Mouse (Mus musculus) limb, embryonic 13.5 days (tissue): ENCODE measurements around the gene Ptch1. TPM values are rescaled to one million over a fixed set of nuclear protein-coding genes. Genes with fewer than 3 reads are reported as not detected.

ENCODE experiments used
- ATAC-seq: fragments of 200-750 bp; cut with Nextera tagmentation; 2 replicates; pipeline ENCODE4 v1.8.0; 2017; ENCODE audit warnings: low read depth, moderate number of reproducible peaks, moderate TSS enrichment; ENCODE audit not compliant: low FRiP score
- H3K27ac ChIP-seq: fragments of 300-500 bp; sonication (generic); 2 replicates; pipeline ENCODE4 v1.5.1; 2015; ENCODE audit warnings: inconsistent platforms, mild to moderate bottlenecking, moderate library complexity
- H3K27me3 ChIP-seq: fragments of 300-500 bp; sonication (generic); 2 replicates; pipeline ENCODE4 v1.6.1; 2015; ENCODE audit warnings: mild to moderate bottlenecking, inconsistent platforms
- H3K36me3 ChIP-seq: fragments of 300-500 bp; sonication (generic); 2 replicates; pipeline ENCODE4 v1.6.1; 2015; ENCODE audit warnings: inconsistent platforms, mild to moderate bottlenecking, moderate library complexity
- H3K4me1 ChIP-seq: fragments of 300-500 bp; sonication (generic); 2 replicates; pipeline ENCODE4 v1.6.1; 2015; ENCODE audit warnings: inconsistent platforms
- H3K4me2 ChIP-seq: fragments of 300-500 bp; sonication (generic); replicated peaks from 2 replicates; pipeline ENCODE4 v1.6.1; 2015; ENCODE audit warnings: inconsistent platforms, mild to moderate bottlenecking, moderate library complexity
- H3K4me3 ChIP-seq: fragments of 300-500 bp; sonication (generic); 2 replicates; pipeline ENCODE4 v1.5.1; 2015; ENCODE audit warnings: moderate library complexity, mild to moderate bottlenecking, inconsistent platforms
- H3K9ac ChIP-seq: fragments of 300-500 bp; sonication (generic); 2 replicates; pipeline ENCODE4 v1.6.1; 2015; ENCODE audit warnings: mild to moderate bottlenecking, inconsistent platforms
- H3K9me3 ChIP-seq: fragments of 300-500 bp; sonication (generic); 2 replicates; pipeline ENCODE4 v1.6.1; 2016; ENCODE audit warnings: inconsistent platforms
- WGBS: fragments of 180-500 bp; shearing (Covaris S2); methylation state at CpG from one replicate; pipeline ENCODE4 v1.1.7; 2015; 5-methylcytosine and 5-hydroxymethylcytosine counted together
- polyA plus RNA-seq: library from polyadenylated mRNA; unstranded; fragments of >200 nt; fragmentation: Nextera tagmentation; extraction: Ambion mirVana; gene quantifications from 2 replicates; pipeline ENCODE4 v1.2.1, GENCODE M21; 2015

Gene Ptch1
- polyA plus RNA-seq, 1 experiment from 2014 or later = 27.4 TPM

GRCm38 (mm10) chr13:63507821-63508220 lies 65.6 kb downstream of the Ptch1 start:
- Histone ChIP-seq H3K27me3 (no peaks in the 10 kb centered on the region), H3K36me3 (peaks cover 51% of the 10 kb centered on the region)
- WGBS = 91% methylated on average over 5 of the region's 5 CpGs

GRCm38 (mm10) chr13:63507001-63507556 lies 66.3 kb downstream of the Ptch1 start:
- Histone ChIP-seq H3K9me3 (0 out of 2 replicates have a peak, but pooled peaks cover 3% of the 10 kb centered on the region), H3K4me3 (no peak overlapping the region), H3K36me3 (peaks cover 43% of the 10 kb centered on the region), H3K9ac (no peak overlapping the region), H3K27ac (0 out of 2 replicates have a peak overlapping the region, but pooled peaks have one; percentile 39), H3K27me3 (no peaks in the 10 kb centered on the region), H3K4me2 (no peak overlapping the region), H3K4me1 (peaks cover 7% of the 10 kb centered on the region; the same call in 1 of the 2 replicates)
- no peak for ATAC-seq
- WGBS = 75% methylated on average over 6 of the region's 6 CpGs

More at GRCm38 (mm10) chr13:63507821-63508220, 65.6 kb downstream of the Ptch1 start:
- H3K9me3 ChIP-seq = 0 out of 2 replicates have a peak, but pooled peaks cover 3% of the 10 kb centered on the region
- no peak overlapping the region for H3K27ac ChIP-seq
- no peak overlapping the region for H3K9ac ChIP-seq
- H3K4me3 ChIP-seq = no peak overlapping the region
- H3K4me1 ChIP-seq = peaks cover 9% of the 10 kb centered on the region; the same call in 1 of the 2 replicates
- no peak for ATAC-seq
- H3K4me2 ChIP-seq = no peak overlapping the region

- WGBS = 31% methylated on average over 1 of the region's 1 CpGs
- H3K27me3 ChIP-seq = no peaks in the 10 kb centered on the region
- ATAC-seq = no peak
- H3K27ac ChIP-seq = no peak overlapping the region
- H3K9ac ChIP-seq = no peak overlapping the region
- H3K4me3 ChIP-seq = no peak overlapping the region
- peaks cover 2% of the 10 kb centered on the region; the same call in 1 of the 2 replicates for H3K4me1 ChIP-seq
- 0 out of 2 replicates have a peak, but pooled peaks cover 3% of the 10 kb centered on the region for H3K9me3 ChIP-seq
- no peak overlapping the region for H3K4me2 ChIP-seq
- H3K36me3 ChIP-seq = peaks cover 36% of the 10 kb centered on the region
Measured at GRCm38 (mm10) chr13:63506364-63506763, 67.0 kb downstream of the Ptch1 start.

DNA sequence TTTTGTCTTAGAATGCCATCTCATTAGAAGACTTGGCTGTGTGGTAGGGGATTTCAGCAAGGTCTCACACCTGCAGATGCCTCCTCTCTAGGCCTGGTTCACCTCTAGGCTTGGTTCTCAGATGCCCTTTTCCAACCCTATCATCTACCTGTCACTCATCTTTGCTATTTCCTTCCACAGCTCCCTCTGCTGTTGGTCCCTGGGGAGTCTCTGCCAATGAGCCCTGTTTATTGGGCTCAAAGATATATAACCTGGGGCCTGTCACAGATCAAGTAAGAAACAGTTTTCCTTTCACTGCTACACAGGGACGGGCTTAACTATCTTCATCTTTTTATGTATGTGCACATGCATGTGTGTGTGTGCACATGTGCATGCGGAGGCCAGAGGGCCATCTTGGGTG lies 71.0 kb downstream of the Ptch1 start:
- H3K4me2 ChIP-seq = no peak overlapping the region
- no peak overlapping the region for H3K9ac ChIP-seq
- no peaks in the 10 kb centered on the region for H3K4me1 ChIP-seq
- WGBS = 94% methylated on average over 2 of the region's 2 CpGs
- ATAC-seq = no peak
- no peak overlapping the region for H3K27ac ChIP-seq
- H3K9me3 ChIP-seq = no peaks in the 10 kb centered on the region
- H3K27me3 ChIP-seq = no peaks in the 10 kb centered on the region
- no peak overlapping the region for H3K4me3 ChIP-seq
- H3K36me3 ChIP-seq = peaks cover 2% of the 10 kb centered on the region

DNA sequence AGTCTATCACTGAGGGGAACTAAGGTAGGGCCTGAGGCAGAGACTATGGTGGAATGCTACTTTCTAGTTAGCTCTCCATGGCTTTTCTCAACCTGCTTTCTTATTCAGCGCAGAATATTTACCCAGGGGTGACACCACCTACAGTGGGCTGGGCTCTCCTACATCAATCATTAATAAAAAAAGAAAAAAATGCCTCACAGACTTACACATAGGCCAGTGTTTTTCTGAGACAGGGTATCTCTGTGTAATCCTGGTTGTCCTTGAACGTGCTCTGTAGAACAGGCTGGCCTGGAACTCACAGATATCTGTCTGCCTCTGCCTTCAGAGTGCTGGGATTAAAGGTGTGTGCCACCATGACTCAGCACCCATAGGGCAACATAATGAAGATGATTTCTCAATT lies 73.9 kb downstream of the Ptch1 start:
- WGBS = 85% methylated on average over 2 of the region's 2 CpGs

GRCm38 (mm10) chr13:63496646-63497582 lies 76.5 kb downstream of the Ptch1 start, which contains the start of gene Fancc:
Fancc (minus strand) TSS chr13:63497278.
- Histone ChIP-seq H3K9ac (no peak within 1 kb of the TSS), H3K27me3 (no peaks in the 10 kb centered on the region), H3K36me3 (no peaks in the 10 kb centered on the region), H3K4me1 (peaks cover 10% of the 10 kb centered on the region), H3K4me3 (peak within 1 kb of the TSS; percentile 22), H3K4me2 (peak within 1 kb of the TSS; percentile 54), H3K27ac (peak within 1 kb of the TSS; percentile 75; the same call in 1 of the 2 replicates), H3K9me3 (no peaks in the 10 kb centered on the region; the same call in 1 of the 2 replicates)
- 10% methylated on average over 23 of the region's 23 CpGs for WGBS
- ATAC-seq = peak; percentile 88

More for the DNA sequence above, 73.9 kb downstream of the Ptch1 start:
- no peaks in the 10 kb centered on the region for H3K36me3 ChIP-seq
- no peaks in the 10 kb centered on the region for H3K27me3 ChIP-seq
- no peak for ATAC-seq
- H3K9me3 ChIP-seq = no peaks in the 10 kb centered on the region
- no peak overlapping the region for H3K27ac ChIP-seq
- H3K9ac ChIP-seq = no peak overlapping the region
- no peak overlapping the region for H3K4me2 ChIP-seq
- H3K4me1 ChIP-seq = peaks cover 10% of the 10 kb centered on the region
- no peak overlapping the region for H3K4me3 ChIP-seq

DNA sequence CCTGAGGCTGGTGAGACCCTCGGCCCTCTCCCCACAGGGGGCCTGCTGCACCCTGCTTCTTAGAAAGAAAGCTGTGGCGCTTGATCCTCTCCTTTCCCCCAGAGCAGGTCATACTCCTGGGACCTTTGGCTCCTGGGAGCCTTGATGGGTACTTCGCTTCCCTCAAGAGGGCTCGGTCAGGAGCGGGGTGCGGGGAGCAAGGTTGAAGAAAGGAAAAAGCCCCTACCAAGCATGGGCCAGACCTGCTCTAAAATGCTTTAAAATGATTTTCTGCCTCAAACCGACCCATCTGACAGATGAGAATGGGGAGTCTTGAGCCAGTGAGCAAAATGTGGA lies 85.7 kb downstream of the Ptch1 start:
- no peak for ATAC-seq
- Histone ChIP-seq H3K36me3 (no peaks in the 10 kb centered on the region), H3K27ac (no peak overlapping the region), H3K4me3 (no peak overlapping the region), H3K4me2 (no peak overlapping the region), H3K27me3 (no peaks in the 10 kb centered on the region), H3K4me1 (peaks cover 6% of the 10 kb centered on the region; the same call in 1 of the 2 replicates), H3K9me3 (no peaks in the 10 kb centered on the region), H3K9ac (no peak overlapping the region)
- 63% methylated on average over 7 of the region's 7 CpGs for WGBS

DNA sequence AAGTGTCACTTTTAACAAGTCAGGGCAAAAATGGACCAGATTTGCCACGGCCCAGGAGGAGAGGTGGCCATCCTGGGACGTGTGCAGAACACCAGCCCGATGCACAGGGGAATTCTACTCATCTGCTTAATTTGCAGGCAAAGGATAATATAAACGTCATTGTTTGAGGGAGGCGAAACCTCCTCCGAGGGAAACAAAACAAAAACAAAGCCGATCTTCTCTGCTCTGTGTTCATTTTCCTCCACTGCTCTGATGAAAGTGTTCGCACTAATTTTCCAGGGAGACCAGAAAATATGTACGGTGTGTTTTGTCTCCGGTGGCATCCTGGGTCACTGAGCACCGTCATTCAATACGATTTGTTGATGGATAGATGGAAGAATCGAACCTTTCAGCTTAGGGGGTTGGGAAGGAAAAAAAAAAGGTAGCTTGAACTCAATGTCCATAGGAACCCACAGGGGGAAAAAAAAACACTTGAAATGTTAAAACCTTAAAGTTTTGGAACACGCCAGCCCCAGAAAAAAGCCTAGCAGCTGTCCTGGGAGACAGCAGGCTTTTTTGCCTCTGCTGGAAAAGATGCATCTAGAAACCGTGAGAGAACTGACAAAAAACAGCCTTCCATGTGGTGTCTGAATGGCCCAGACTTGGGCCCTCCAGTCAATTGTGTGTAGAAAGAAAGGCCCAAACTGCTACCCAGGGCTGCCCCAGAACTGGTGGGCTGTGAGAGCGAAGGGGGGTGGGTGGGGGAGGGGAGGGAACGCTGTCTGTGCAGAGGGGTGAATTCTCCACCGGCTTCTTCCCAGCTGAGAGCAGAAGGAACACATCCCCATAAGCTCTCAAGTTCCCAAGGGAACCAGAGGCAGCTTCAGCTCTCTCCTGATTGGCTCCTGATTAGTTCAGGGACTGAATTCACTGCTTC lies 86.3 kb downstream of the Ptch1 start:
- Histone ChIP-seq H3K27me3 (no peaks in the 10 kb centered on the region), H3K4me2 (no peak overlapping the region)

GRCm38 (mm10) chr13:63475356-63475755 lies 98.0 kb downstream of the Ptch1 start:
- Histone ChIP-seq H3K36me3 (no peaks in the 10 kb centered on the region), H3K9ac (no peak overlapping the region), H3K27me3 (no peaks in the 10 kb centered on the region), H3K27ac (no peak overlapping the region), H3K4me2 (no peak overlapping the region), H3K4me3 (no peak overlapping the region), H3K4me1 (0 out of 2 replicates have a peak, but pooled peaks cover 3% of the 10 kb centered on the region), H3K9me3 (no peaks in the 10 kb centered on the region)
- no peak for ATAC-seq
- 70% methylated on average over 8 of the region's 8 CpGs for WGBS

More for the DNA sequence above, 86.3 kb downstream of the Ptch1 start:
- Histone ChIP-seq H3K27ac (no peak overlapping the region), H3K4me3 (no peak overlapping the region), H3K9ac (no peak overlapping the region), H3K4me1 (peaks cover 6% of the 10 kb centered on the region; the same call in 1 of the 2 replicates), H3K36me3 (no peaks in the 10 kb centered on the region), H3K9me3 (no peaks in the 10 kb centered on the region)
- 43% methylated on average over 18 of the region's 18 CpGs for WGBS
- no peak for ATAC-seq
